Mouse (Mus musculus) CD4-positive, CD25-positive, alpha-beta regulatory T cell, adult 2 months (primary cell): ENCODE data around the gene Syne1.

Experiments
- DNase-seq: peaks from one replicate; pipeline ENCODE4 v3.0.0-alpha.2; 2012; ENCODE audit warnings: low read depth, low spot score

The Syne1 gene

GRCm38 (mm10) chr10:5070941-5071231 is 480.4 kb downstream of the Syne1 start:
- no peak for DNase-seq

GRCm38 (mm10) chr10:5070168-5070940 is 480.9 kb downstream of the Syne1 start:
- DNase-seq, result no peak

- DNase-seq, result no peak
Observed at GRCm38 (mm10) chr10:5068676-5069265, 482.5 kb downstream of the Syne1 start, which contains the start of gene Gm10097. Gm10097 (plus strand) TSS chr10:5069192.

GRCm38 (mm10) chr10:5067113-5067512 is 484.2 kb downstream of the Syne1 start:
- DNase-seq, result no peak

GRCm38 (mm10) chr10:5059983-5060382 is 491.3 kb downstream of the Syne1 start:
- no peak for DNase-seq

- DNase-seq, result no peak
Observed at GRCm38 (mm10) chr10:5058876-5059275, 492.4 kb downstream of the Syne1 start.

- no peak for DNase-seq
Observed at GRCm38 (mm10) chr10:5057661-5058060, 493.6 kb downstream of the Syne1 start.

GRCm38 (mm10) chr10:5056940-5057339 is 494.3 kb downstream of the Syne1 start:
- DNase-seq, result no peak

GRCm38 (mm10) chr10:5056243-5056735 is 495.0 kb downstream of the Syne1 start:
- DNase-seq, result no peak

GRCm38 (mm10) chr10:5045671-5046070 is 505.6 kb downstream of the Syne1 start:
- DNase-seq, result no peak

- DNase-seq, result no peak
Observed at GRCm38 (mm10) chr10:5045213-5045612, 506.1 kb downstream of the Syne1 start.

GRCm38 (mm10) chr10:5044481-5044880 is 506.8 kb downstream of the Syne1 start:
- no peak for DNase-seq

GRCm38 (mm10) chr10:5041254-5041653 is 510.0 kb downstream of the Syne1 start:
- no peak for DNase-seq

- no peak for DNase-seq
Observed at GRCm38 (mm10) chr10:5032192-5033048, 518.9 kb downstream of the Syne1 start.

- no peak for DNase-seq
Observed at GRCm38 (mm10) chr10:5029883-5030282, 521.4 kb downstream of the Syne1 start.

GRCm38 (mm10) chr10:5029161-5029560 is 522.1 kb downstream of the Syne1 start:
- DNase-seq, result no peak

GRCm38 (mm10) chr10:5028301-5028700 is 523.0 kb downstream of the Syne1 start:
- DNase-seq, result no peak

- DNase-seq, result no peak
Observed at GRCm38 (mm10) chr10:5027208-5027607, 524.1 kb downstream of the Syne1 start.

- DNase-seq, result no peak
Observed at GRCm38 (mm10) chr10:5025906-5026305, 525.4 kb downstream of the Syne1 start.

- no peak for DNase-seq
Observed at GRCm38 (mm10) chr10:5017148-5017547, 534.1 kb downstream of the Syne1 start.

GRCm38 (mm10) chr10:5014976-5015375 is 536.3 kb downstream of the Syne1 start:
- no peak for DNase-seq

GRCm38 (mm10) chr10:5012004-5012403 is 539.3 kb downstream of the Syne1 start:
- no peak for DNase-seq
